Mouse (Mus musculus) fibroblast of lung, adult 2 months (primary cell): Measurements from ENCODE around the gene Dbil5.
"Not testable (repeated sequence)": the region's sequence is repeated elsewhere in the genome, so short reads cannot be mapped to it uniquely, and the experiment has no call there.

ENCODE experiments used
- DNase-seq: peaks from one replicate; pipeline ENCODE4 v3.0.0-alpha.2; 2011; ENCODE audit warnings: low read depth

Gene Dbil5

DNA sequence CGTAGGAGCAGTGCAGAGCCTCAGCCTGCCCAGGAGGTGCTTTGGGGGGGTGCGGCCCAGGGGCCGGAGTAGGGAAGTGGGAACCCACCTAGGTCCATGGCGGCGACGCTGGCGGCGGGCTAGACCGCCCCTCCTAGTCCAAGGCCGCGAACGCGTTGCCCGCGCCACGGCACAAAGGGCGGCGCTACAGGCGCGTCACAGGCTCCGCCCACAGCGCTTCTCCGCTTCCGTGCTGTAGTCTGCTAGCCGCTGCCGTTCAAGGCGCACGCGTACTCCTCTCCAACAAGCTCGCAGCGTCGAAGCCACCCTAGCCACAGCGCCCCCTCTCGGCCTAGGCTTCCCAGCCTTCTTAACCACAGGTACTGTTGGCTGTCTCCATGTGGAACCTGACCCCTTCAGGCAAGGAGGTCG is at the start of gene Dbil5, which contains the start of gene Gemin4:
TSS of gene Dbil5 (plus strand) at position 219 of the 411 bp plus-strand sequence.
TSS of gene Gemin4 (minus strand) at position 275 of the 411 bp plus-strand sequence.
- DNase-seq: peak; percentile 93

GRCm38 (mm10) chr11:76168976-76169375 is 48.4 kb upstream of the Dbil5 start:
- DNase-seq: no peak

DNA sequence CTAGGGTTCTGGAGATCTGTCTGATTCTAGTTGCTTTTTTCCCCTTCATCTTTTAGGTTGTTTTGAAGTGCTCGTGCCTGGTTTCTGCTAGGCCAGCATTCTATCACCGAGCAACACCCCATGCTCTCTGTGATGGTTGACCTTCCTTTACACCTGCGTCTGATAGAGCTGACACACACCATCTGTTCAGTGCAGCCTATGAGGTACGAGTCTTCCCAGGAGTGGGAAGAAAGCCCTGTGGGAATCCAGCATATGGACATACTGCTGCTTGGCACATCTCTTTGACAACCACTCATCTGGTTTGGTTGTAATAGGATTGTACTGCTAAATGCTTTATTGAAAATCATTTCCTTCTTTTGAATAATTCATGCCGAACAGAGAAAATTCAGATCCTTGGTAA is 47.2 kb upstream of the Dbil5 start:
- DNase-seq: no peak

DNA sequence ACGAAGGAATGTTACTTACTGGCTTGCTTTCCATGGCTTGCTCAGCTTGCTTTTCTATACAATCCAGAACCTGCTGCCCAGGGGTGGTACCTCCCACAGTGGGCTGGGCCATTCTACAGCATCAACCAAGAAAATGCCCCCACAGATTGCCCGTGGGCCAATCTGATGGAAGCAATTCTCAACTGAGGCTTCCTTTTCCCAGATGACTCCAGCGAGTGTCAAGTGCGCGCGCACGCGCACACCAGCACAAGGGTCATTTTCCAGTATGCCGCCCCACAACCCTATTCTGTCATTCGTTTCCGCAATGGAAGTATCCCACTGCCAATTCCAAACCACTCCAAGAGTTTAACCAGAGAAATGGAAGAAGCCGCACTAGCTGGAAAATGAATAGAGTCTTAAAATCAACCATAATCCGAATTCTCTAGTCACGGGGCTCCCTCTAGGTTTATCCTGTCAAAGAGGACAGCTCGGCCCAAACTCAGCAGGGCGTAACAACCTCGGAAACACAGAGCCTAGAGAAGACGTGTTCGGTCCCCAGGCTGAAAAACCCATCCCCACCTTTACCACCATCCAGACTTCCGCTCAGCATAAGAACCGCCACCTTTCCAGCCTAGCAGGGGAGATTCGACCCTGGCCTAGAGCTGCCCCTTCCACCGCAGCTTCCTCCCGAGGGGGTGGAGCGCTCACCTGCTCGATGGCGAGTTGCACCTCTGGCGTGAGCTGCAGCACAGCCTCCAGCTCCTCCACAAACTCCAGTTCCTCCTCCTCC is 38.5 kb upstream of the Dbil5 start:
- DNase-seq: no peak

DNA sequence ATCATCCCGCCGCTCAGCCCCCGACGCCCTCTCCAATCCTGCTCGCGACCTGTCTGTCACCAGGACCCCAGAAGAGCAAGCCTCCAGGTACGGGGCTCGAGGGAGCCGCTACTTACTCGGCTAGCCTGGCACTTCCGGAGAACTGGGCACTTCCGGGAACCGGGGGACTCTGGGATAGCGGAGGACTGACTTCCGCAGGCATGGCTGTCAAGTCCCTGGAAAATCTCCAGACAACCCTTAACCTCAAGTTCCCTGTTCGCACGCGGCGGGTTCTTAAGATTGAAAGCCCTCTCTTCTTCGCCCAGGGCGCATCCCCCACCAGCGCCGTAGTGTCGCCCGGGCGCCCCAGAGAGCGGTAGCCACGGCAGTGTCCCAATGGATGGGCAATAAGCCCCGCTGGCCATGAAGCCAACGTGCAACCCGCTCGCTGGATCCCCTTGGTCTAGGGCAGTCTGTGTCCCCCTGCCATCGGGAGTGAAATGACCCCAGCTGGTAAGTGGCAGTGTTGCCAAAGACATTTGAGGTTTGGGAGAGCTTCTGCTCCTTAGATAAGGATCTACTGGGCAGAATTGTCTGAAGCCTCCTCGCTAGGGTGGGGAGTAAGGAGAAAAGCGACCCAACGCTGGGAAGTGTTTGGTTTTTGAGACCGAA is 37.8 kb upstream of the Dbil5 start, which contains the start of the genes Vps53 and Fam57a:
TSS of gene Vps53 (minus strand) at position 153 of the 651 bp plus-strand sequence.
TSS of gene Fam57a (plus strand) at position 177 of the 651 bp plus-strand sequence.
- no peak for DNase-seq

- DNase-seq: no peak
Measured at GRCm38 (mm10) chr11:76180146-76180540, 37.3 kb upstream of the Dbil5 start.

DNA sequence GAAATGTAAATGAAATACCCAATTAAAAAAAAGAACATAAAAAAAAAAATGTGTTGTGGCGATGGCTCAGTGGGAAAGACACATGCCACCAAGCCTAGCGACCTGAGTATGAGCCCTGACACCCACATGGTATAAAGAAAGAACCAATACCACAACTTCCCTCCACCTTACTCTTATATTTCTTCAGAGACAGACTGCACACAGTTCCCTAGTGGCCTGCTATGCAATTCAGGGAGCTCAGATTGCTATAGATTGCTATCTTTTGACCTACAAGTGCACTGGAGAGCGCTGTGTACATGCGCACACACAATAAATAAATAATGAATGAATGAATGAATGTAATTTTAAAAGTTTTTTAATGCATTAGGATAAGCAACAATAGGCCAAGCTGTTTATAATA is 33.7 kb upstream of the Dbil5 start:
- DNase-seq: no peak

DNA sequence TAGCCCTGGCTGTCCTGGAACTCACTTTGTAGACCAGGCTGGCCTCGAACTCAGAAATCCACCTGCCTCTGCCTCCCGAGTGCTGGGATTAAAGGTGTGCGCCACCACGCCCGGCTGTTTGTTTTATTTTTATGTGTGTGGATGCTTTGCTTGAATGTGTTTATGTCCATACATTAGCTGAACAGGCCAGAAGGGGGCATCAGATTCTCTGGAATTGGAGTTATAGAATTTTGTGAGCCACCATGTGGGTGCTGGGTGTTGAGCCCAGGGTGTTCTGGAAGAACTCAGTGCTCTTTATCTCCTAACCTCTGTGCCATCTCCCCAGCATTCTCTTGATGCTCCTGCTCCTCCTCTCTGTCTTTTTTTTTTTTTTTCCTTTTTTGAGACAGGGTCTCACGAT is 30.5 kb upstream of the Dbil5 start:
- no peak for DNase-seq

GRCm38 (mm10) chr11:76196275-76196976 is 21.0 kb upstream of the Dbil5 start:
- DNase-seq: no peak

GRCm38 (mm10) chr11:76196977-76197469 is 20.4 kb upstream of the Dbil5 start:
- DNase-seq: no peak

GRCm38 (mm10) chr11:76201761-76202674 is 15.4 kb upstream of the Dbil5 start:
- no peak for DNase-seq

GRCm38 (mm10) chr11:76206793-76207192 is 10.6 kb upstream of the Dbil5 start:
- no peak for DNase-seq

- DNase-seq: no peak
Measured at GRCm38 (mm10) chr11:76210228-76210985, 7.0 kb upstream of the Dbil5 start.

GRCm38 (mm10) chr11:76211595-76211994 is 5.8 kb upstream of the Dbil5 start:
- DNase-seq: not testable (repeated sequence)

GRCm38 (mm10) chr11:76213841-76214240 is 3.6 kb upstream of the Dbil5 start:
- no peak for DNase-seq

DNA sequence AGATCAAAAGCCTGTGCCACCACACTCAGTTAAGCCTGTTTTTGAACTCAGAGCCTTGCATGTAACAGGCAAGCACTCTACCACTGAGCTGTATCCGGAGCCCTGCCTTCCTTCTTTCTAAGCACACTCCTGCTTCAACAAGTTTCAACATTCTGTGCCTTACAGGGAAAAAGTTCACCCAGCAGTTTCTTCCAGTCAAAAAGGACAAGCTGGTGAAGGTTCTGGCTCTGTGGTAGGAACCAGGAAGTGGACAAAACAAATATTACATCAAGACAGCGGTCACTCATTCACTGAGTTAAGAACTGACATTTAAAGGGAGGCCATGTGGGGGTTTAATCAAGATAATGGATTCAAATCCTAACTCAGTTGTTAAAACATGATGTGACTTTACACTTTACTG is 2.4 kb upstream of the Dbil5 start:
- DNase-seq: no peak

GRCm38 (mm10) chr11:76216049-76216540 is 1.3 kb upstream of the Dbil5 start:
- DNase-seq: no peak

DNA sequence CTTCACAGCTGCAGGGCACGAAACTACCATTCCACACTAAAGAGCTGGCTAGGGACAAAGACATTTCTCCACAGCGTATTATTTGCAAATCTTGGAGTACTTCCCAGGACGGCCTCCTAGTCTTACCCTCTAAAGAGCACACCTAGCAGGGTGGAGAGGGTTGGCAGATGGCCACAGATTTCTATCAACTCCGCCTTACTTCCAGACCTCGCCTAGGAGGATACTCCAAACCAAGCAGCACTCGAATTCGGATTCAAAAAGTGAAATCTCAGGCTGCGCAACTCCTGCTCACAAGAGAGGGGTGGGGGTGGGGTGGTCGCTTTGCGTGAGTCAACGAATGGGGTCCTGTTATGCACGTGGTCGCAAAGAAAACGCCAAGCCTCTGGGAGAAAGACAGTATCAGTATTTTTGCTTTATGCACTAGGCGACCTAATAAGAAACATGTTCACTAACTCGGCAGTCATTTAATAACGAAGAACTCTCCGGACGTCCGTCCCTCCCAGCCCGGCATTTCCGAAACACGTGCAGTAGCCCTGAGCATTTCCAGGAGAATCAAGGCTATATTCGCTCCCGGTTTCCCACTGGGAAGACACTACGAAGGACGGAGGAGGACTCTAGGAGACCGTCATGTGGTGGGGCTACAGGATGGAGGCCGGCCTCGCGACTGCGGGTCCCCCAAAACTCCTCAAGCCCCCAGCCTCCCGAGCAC is 573 bp upstream of the Dbil5 start:
- no peak for DNase-seq

DNA sequence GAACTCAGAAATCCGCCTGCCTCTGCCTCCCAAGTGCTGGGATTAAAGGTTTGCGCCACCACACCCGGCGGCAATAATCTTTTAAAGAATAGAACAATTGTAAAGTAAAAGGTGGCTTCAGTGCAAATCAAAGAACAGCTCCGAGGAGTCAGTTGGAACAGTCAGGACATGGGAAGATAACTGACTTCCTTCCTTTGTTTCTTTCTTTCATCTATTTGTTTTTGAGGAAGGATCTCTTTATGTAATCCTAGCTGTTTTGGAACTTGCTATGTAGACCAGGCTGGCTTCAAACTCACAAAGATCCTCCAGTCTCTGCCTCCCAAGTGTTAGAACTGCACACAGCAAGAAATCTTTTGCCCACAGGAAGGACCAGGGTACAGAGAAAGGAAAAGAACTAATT is 7.2 kb downstream of the Dbil5 start:
- no peak for DNase-seq

GRCm38 (mm10) chr11:76225051-76225450 is 7.6 kb downstream of the Dbil5 start:
- no peak for DNase-seq
